Mouse (Mus musculus): ENCODE data around the gene Ccnb2. TPM values are rescaled to one million over a fixed set of nuclear protein-coding genes. Genes with fewer than 3 reads are reported as not detected.

Gene Ccnb2
- polyA plus RNA-seq, 1 experiment from 2014 or later: 12.5 TPM

DNA sequence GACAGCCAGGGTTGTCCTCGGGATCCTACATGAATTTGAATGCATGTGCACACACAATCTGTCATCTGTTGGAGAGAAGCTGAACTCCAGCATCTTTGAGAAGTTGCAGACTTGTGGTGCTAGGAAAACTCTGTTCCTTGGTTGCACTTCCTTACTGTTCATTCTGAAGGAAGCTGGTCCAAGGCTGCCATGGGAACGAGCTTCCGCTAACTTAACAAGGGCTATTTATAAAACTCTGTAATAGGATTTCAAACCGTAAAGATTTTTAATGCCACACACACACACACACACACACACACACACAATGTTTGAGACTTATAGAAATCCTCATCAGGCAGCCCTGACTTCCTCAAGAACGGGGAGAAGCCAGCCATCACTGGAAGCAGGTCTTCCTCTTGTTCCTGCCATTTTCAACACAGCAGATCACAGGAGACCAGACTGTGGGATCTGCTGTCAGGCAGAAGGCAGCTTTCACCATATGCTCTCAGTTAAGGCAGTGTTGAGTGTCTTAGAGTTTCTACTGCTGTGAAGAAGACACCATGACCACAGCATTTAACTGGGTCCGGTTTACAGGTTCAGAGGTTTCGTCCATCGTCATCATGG is 19.3 kb downstream of the Ccnb2 start:
- H3K27me3 ChIP-seq (replicated peaks; ENCODE audit: insufficient read depth, low read length): no peaks in the 10 kb centered on the region
- H3K4me2 ChIP-seq (replicated peaks; ENCODE audit: low read depth, low read length): no peak overlapping the region
- no peak overlapping the region for H3K4me3 ChIP-seq (ENCODE audit: low read depth, low read length)
- no peaks in the 10 kb centered on the region for H3K9me3 ChIP-seq (ENCODE audit: low read length)
- H3K9ac ChIP-seq (replicated peaks; ENCODE audit: low read depth): no peak overlapping the region
- peaks cover 9% of the 10 kb centered on the region; the same call in 1 of the 2 replicates for H3K36me3 ChIP-seq (ENCODE audit: insufficient read depth, low read length)
- no peak overlapping the region for H3K27ac ChIP-seq (ENCODE audit: low read length)
- no peak for ATAC-seq
- 84% methylated on average over 8 of the region's 8 CpGs for WGBS
- DNase-seq (ENCODE audit: low spot score): no peak
- TF ChIP-seq EP300 (IDR thresholded peaks at IDR 0.05): no peak
- no peak for TF ChIP-seq CTCF (IDR thresholded peaks at IDR 0.05)
- H3K4me1 ChIP-seq (ENCODE audit: insufficient read depth, low read depth, low read length): no peaks in the 10 kb centered on the region

DNA sequence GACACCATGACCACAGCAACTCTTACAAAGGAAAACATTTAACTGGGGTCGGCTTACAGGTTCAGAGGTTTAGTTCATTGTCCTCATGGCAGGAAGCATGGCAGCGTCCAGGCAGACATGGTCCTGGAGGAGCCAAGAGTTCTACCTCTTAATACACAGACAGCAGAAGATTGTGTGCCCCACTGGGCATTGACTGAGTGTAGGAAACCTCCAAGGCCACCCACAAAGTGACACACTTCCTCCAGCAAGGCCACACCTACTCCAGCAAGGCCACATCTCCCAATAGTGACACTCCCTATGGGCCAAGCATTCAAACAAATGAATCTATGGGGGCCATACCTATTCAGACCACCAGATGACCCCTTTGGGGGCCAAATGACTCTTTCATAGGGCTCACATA is 25.3 kb downstream of the Ccnb2 start:
- Histone ChIP-seq H3K4me3 (ENCODE audit: low read depth, low read length) (no peak overlapping the region), H3K4me1 (ENCODE audit: insufficient read depth, low read depth, low read length) (no peaks in the 10 kb centered on the region), H3K27me3 (replicated peaks; ENCODE audit: insufficient read depth, low read length) (no peaks in the 10 kb centered on the region), H3K9ac (replicated peaks; ENCODE audit: low read depth) (no peak overlapping the region), H3K9me3 (ENCODE audit: low read length) (no peaks in the 10 kb centered on the region), H3K4me2 (replicated peaks; ENCODE audit: low read depth, low read length) (no peak overlapping the region), H3K36me3 (ENCODE audit: insufficient read depth, low read length) (peaks cover 21% of the 10 kb centered on the region), H3K27ac (ENCODE audit: low read length) (no peak overlapping the region)
- WGBS: 70% methylated on average over 2 of the region's 2 CpGs
- DNase-seq (ENCODE audit: low spot score) (no peak), ATAC-seq (no peak)
- TF ChIP-seq EP300 (IDR thresholded peaks at IDR 0.05): no peak
- TF ChIP-seq CTCF (IDR thresholded peaks at IDR 0.05): no peak

DNA sequence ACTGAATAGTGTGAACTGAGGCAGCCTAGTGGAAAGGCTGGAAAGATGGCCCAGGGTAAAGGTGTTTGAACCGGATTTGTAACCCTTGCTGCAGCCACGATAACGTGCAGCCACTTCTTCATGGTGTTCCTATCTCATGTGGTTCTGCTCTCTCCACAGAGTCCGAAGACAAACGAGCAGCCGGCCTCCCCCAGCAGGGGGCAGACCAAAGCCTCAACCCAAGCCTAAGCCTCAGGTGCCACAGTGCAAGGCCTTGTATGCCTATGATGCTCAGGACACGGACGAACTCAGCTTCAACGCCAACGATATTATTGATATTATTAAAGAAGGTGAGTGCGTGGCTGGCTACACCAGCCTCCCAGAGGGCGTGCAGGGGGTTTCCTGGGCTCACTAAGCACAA is 25.7 kb downstream of the Ccnb2 start:
- DNase-seq (ENCODE audit: low spot score) (no peak), ATAC-seq (no peak)

DNA sequence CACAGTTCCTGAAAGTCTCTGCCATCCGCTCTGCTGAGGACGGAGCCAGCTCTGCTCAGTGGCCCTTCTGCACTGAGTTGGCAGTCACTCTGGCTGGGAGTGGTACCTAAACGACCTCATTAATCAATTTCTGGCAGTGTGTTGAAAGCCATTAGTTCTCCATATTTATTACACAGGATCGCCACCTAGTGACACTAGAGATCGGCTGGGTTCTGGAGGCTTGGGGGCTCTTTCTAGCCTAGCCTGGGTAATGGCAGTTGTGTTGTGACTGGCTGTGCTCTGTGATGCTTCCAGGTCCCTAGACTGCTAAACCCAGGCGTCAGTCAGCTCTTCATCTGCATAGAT is 28.8 kb downstream of the Ccnb2 start:
- H3K4me2 ChIP-seq (replicated peaks; ENCODE audit: low read depth, low read length): no peak overlapping the region
- no peak for TF ChIP-seq EP300 (IDR thresholded peaks at IDR 0.05)
- TF ChIP-seq CTCF (IDR thresholded peaks at IDR 0.05): peak; percentile 60
- H3K27ac ChIP-seq (ENCODE audit: low read length): no peak overlapping the region
- H3K27me3 ChIP-seq (replicated peaks; ENCODE audit: insufficient read depth, low read length): no peaks in the 10 kb centered on the region
- H3K36me3 ChIP-seq (ENCODE audit: insufficient read depth, low read length): peaks cover 15% of the 10 kb centered on the region
- no peak for ATAC-seq
- H3K9ac ChIP-seq (replicated peaks; ENCODE audit: low read depth): no peak overlapping the region
- 17% methylated on average over 6 of the region's 6 CpGs for WGBS
- H3K4me3 ChIP-seq (ENCODE audit: low read depth, low read length): no peak overlapping the region
- peak; percentile 42 for DNase-seq (ENCODE audit: low spot score)
- H3K9me3 ChIP-seq (ENCODE audit: low read length): no peaks in the 10 kb centered on the region
- no peaks in the 10 kb centered on the region for H3K4me1 ChIP-seq (ENCODE audit: insufficient read depth, low read depth, low read length)

More for the DNA sequence above, 25.7 kb downstream of the Ccnb2 start:
- 83% methylated on average over 12 of the region's 12 CpGs for WGBS
- Histone ChIP-seq H3K27me3 (replicated peaks; ENCODE audit: insufficient read depth, low read length) (no peaks in the 10 kb centered on the region), H3K9ac (replicated peaks; ENCODE audit: low read depth) (no peak overlapping the region), H3K9me3 (ENCODE audit: low read length) (no peaks in the 10 kb centered on the region), H3K36me3 (ENCODE audit: insufficient read depth, low read length) (peaks cover 21% of the 10 kb centered on the region), H3K4me3 (ENCODE audit: low read depth, low read length) (no peak overlapping the region), H3K27ac (ENCODE audit: low read length) (no peak overlapping the region), H3K4me1 (ENCODE audit: insufficient read depth, low read depth, low read length) (no peaks in the 10 kb centered on the region), H3K4me2 (replicated peaks; ENCODE audit: low read depth, low read length) (no peak overlapping the region)
- TF ChIP-seq CTCF (IDR thresholded peaks at IDR 0.05) (peak; percentile 47), EP300 (IDR thresholded peaks at IDR 0.05) (no peak)

DNA sequence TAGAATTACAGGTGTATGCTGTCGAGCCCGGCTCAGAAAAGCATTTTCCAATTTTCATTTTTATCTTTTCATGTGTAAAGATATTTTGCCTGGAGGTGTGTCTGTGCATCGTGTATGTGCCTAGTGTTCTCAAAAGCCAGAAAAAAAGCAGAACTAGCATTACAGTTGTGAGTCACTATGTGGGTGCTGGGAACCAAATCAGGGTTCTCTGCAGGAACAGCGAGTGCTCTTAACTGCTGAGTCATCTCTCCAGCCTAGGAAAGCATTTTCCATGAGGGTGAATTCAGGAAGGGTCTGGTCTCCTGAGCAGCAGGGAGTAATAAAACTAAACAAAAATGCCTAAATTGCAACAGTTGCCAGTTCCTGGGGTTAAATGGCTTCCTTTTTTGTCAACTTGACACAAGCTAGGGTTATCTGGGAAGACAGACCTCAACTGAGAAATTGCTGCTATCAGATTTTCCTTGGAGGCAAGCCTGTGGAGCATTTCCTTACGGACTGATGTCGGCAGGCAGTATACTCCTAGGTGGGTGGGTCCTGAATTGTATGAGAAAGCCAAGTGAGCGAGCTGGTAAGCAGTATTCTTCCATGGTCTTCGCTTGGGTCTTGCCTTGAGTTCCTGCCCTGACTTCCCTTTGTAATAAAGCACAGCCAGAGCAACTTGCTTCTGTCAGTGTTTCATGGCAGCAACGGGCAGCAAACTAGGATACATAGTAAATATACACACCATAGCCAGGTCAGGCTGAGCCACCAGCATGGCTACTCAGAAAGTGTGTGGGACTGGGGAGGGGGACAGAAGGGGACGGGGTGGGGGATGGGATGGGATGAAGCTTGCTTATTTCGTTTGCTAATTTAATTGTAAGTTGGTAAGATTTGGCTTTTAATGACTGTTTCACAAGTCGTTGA is 29.4 kb downstream of the Ccnb2 start:
- no peak overlapping the region for H3K27ac ChIP-seq (ENCODE audit: low read length)
- TF ChIP-seq EP300 (IDR thresholded peaks at IDR 0.05) (no peak), CTCF (IDR thresholded peaks at IDR 0.05) (no peak)
- H3K36me3 ChIP-seq (ENCODE audit: insufficient read depth, low read length): peaks cover 15% of the 10 kb centered on the region
- DNase-seq (ENCODE audit: low spot score) (no peak), ATAC-seq (no peak)
- no peak overlapping the region for H3K9ac ChIP-seq (replicated peaks; ENCODE audit: low read depth)
- H3K9me3 ChIP-seq (ENCODE audit: low read length): no peaks in the 10 kb centered on the region
- H3K4me2 ChIP-seq (replicated peaks; ENCODE audit: low read depth, low read length): no peak overlapping the region
- no peaks in the 10 kb centered on the region for H3K27me3 ChIP-seq (replicated peaks; ENCODE audit: insufficient read depth, low read length)
- H3K4me1 ChIP-seq (ENCODE audit: insufficient read depth, low read depth, low read length): no peaks in the 10 kb centered on the region
- H3K4me3 ChIP-seq (ENCODE audit: low read depth, low read length): no peak overlapping the region
- 70% methylated on average over 12 of the region's 12 CpGs for WGBS

DNA sequence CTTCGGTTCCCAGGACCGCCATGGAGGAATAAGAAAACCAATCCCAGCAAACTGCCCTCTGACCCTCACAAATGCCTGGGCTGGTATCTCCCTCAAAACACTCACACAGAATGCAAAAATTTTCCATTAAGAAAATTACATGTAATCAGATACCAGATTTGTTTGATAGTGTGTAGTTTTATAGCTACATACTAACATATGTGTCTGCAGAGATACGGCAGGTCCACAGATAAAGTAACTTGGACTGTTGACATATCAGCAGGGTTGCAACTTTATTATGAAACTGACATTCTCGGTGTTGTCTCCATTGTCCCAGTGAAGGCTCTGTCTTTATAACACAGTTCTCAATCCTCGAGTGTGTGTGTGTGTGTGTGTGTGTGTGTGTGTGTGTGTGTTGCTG is 30.3 kb downstream of the Ccnb2 start:
- H3K9ac ChIP-seq (replicated peaks; ENCODE audit: low read depth): no peak overlapping the region
- no peak for DNase-seq (ENCODE audit: low spot score)
- no peaks in the 10 kb centered on the region for H3K27me3 ChIP-seq (replicated peaks; ENCODE audit: insufficient read depth, low read length)
- no peak overlapping the region for H3K4me2 ChIP-seq (replicated peaks; ENCODE audit: low read depth, low read length)
- WGBS: 92% methylated on average over 5 of the region's 5 CpGs
- TF ChIP-seq EP300 (IDR thresholded peaks at IDR 0.05) (no peak), CTCF (IDR thresholded peaks at IDR 0.05) (no peak)
- H3K36me3 ChIP-seq (ENCODE audit: insufficient read depth, low read length): peaks cover 18% of the 10 kb centered on the region; the same call in 1 of the 2 replicates
- H3K4me1 ChIP-seq (ENCODE audit: insufficient read depth, low read depth, low read length): no peaks in the 10 kb centered on the region
- no peak overlapping the region for H3K4me3 ChIP-seq (ENCODE audit: low read depth, low read length)
- H3K27ac ChIP-seq (ENCODE audit: low read length): no peak overlapping the region
- ATAC-seq: no peak
- H3K9me3 ChIP-seq (ENCODE audit: low read length): no peaks in the 10 kb centered on the region
